Mouse (Mus musculus): ENCODE measurements at regions not wholly inside any gene's neighbourhood (a gene's known extent, or its start where the extent isn't known, plus 50 kb on each side); places are given as distances from the start of the nearest gene placed in this dataset.

DNA sequence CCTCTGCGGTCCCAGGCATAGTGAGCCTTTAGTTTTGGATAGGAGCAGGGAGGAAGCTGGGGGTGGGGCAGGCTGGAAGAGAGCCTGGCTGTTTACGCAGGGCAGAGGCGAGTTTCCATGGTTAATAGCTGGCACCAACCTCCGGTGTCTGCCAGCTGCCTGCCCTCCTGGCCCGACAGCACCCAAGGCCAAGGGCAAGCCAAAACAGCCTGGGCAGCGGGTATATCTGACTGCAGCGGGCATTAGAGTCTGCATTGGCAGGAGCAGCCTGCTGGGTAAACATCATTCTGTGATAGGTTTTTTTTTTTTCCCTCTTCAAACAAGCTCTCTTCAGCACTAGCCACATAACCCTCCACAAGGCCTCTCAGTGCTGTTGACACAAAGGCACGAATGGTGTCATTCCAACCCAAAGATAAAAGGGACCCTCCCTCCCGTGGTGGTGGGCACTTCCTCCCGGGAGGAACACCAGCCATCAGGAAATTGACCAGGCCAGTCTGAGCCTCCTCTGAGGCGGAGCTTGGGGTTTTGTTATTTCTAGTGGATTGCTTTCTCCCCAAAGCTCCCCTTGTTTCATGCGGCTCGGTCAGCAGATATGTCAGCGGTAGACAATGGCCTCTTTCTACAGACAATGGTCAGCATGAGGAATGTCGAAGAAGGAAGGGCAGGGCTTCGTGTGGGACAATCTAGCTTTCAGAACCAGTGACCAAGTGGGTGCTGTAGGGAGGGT lies 131.4 kb downstream of the Mycn start:
- Histone ChIP-seq H3K36me3 (ENCODE audit: insufficient read depth, low read length) (no peaks in the 10 kb centered on the region), H3K4me1 (ENCODE audit: insufficient read depth, low read length) (peaks cover 10% of the 10 kb centered on the region), H3K4me3 (ENCODE audit: low read depth, low read length) (no peak overlapping the region), H3K9me3 (ENCODE audit: low read length) (no peaks in the 10 kb centered on the region), H3K9ac (replicated peaks; ENCODE audit: low read length, poor library complexity, severe bottlenecking) (no peak overlapping the region), H3K27me3 (ENCODE audit: insufficient read depth, low read length) (no peaks in the 10 kb centered on the region), H3K4me2 (ENCODE audit: low read depth, low read length, poor library complexity, severe bottlenecking) (peak overlapping the region; percentile 23; the same call in 1 of the 2 replicates), H3K27ac (ENCODE audit: low read depth, low read length) (peak overlapping the region; percentile 59; the same call in 1 of the 2 replicates)
- ATAC-seq (ENCODE audit: low FRiP score): peak; percentile 79
- peak; percentile 78 for DNase-seq (ENCODE audit: low spot score)
- 9% methylated on average over 16 of the region's 16 CpGs for WGBS
- no peak for TF ChIP-seq CTCF (IDR thresholded peaks at IDR 0.05)

- Histone ChIP-seq H3K4me3 (ENCODE audit: low read depth, low read length) (no peak overlapping the region), H3K4me1 (ENCODE audit: insufficient read depth, low read length) (peaks cover 10% of the 10 kb centered on the region), H3K9ac (replicated peaks; ENCODE audit: low read length, poor library complexity, severe bottlenecking) (no peak overlapping the region), H3K9me3 (ENCODE audit: low read length) (no peaks in the 10 kb centered on the region), H3K36me3 (ENCODE audit: insufficient read depth, low read length) (no peaks in the 10 kb centered on the region), H3K27ac (ENCODE audit: low read depth, low read length) (no peak overlapping the region), H3K27me3 (ENCODE audit: insufficient read depth, low read length) (no peaks in the 10 kb centered on the region), H3K4me2 (ENCODE audit: low read depth, low read length, poor library complexity, severe bottlenecking) (no peak overlapping the region)
- DNase-seq (ENCODE audit: low spot score) (no peak), ATAC-seq (ENCODE audit: low FRiP score) (no peak)
- TF ChIP-seq CTCF (IDR thresholded peaks at IDR 0.05): no peak
- WGBS: 92% methylated on average over 5 of the region's 5 CpGs
Measured at GRCm38 (mm10) chr12:12808120-12808519, 133.6 kb downstream of the Mycn start.

DNA sequence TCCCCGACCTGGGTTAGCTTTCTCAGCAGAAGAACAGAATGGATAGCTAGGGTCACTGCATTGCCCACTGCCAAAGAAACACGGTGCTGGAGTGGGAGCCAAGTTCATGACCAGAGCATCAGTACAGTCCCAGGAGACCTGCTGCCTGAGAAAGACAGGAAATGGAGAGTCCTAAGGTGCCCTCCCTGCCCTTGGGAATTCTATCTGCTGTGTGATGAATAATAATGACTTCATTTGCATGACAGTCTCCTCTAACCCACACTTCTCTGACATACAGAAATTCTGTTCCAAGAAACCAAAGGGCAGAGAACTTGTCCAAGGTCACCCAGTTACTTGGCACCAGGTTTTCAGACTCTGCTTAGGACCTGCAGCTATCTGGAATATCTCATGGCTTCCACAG lies 138.1 kb downstream of the Mycn start:
- ATAC-seq (ENCODE audit: low FRiP score): no peak
- Histone ChIP-seq H3K4me2 (ENCODE audit: low read depth, low read length, poor library complexity, severe bottlenecking) (no peak overlapping the region), H3K4me1 (ENCODE audit: insufficient read depth, low read length) (no peaks in the 10 kb centered on the region), H3K9ac (replicated peaks; ENCODE audit: low read length, poor library complexity, severe bottlenecking) (no peak overlapping the region), H3K27ac (ENCODE audit: low read depth, low read length) (no peak overlapping the region), H3K4me3 (ENCODE audit: low read depth, low read length) (no peak overlapping the region), H3K36me3 (ENCODE audit: insufficient read depth, low read length) (no peaks in the 10 kb centered on the region), H3K27me3 (ENCODE audit: insufficient read depth, low read length) (no peaks in the 10 kb centered on the region), H3K9me3 (ENCODE audit: low read length) (no peaks in the 10 kb centered on the region)
- no peak for DNase-seq (ENCODE audit: low spot score)
- WGBS: 48% methylated on average over 2 of the region's 2 CpGs
- no peak for TF ChIP-seq CTCF (IDR thresholded peaks at IDR 0.05)

DNA sequence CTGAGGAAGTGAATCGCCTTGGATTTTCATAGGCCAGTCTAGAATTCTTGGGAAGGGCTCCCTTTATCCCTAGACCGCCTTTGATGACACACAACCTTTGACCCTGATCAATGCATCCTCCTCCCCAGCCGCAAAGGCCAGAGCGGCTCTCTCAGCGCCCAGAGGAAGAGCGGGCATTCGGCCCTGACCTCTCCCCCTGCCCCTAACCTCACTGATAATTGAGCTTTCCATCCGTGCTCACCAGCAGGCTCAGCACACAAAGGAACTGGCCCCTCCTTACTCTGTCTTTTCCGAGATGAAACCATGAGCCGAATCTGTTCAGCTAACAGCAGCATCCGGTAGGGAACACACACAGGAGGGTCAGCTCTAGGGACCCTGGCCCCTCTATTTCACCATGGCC lies 139.3 kb downstream of the Mycn start:
- no peak overlapping the region for H3K4me2 ChIP-seq (ENCODE audit: low read depth, low read length, poor library complexity, severe bottlenecking)
- H3K9ac ChIP-seq (replicated peaks; ENCODE audit: low read length, poor library complexity, severe bottlenecking): no peak overlapping the region
- H3K4me1 ChIP-seq (ENCODE audit: insufficient read depth, low read length): no peaks in the 10 kb centered on the region
- WGBS: 19% methylated on average over 11 of the region's 11 CpGs
- no peak overlapping the region for H3K27ac ChIP-seq (ENCODE audit: low read depth, low read length)
- no peaks in the 10 kb centered on the region for H3K9me3 ChIP-seq (ENCODE audit: low read length)
- peak; percentile 44; the same call in 1 of the 2 replicates for ATAC-seq (ENCODE audit: low FRiP score)
- no peaks in the 10 kb centered on the region for H3K27me3 ChIP-seq (ENCODE audit: insufficient read depth, low read length)
- no peaks in the 10 kb centered on the region for H3K36me3 ChIP-seq (ENCODE audit: insufficient read depth, low read length)
- TF ChIP-seq CTCF (IDR thresholded peaks at IDR 0.05): no peak
- no peak overlapping the region for H3K4me3 ChIP-seq (ENCODE audit: low read depth, low read length)
- DNase-seq (ENCODE audit: low spot score): no peak

GRCm38 (mm10) chr12:12801700-12802099 lies 140.0 kb downstream of the Mycn start:
- DNase-seq (ENCODE audit: low spot score) (no peak), ATAC-seq (ENCODE audit: low FRiP score) (no peak)
- Histone ChIP-seq H3K4me1 (ENCODE audit: insufficient read depth, low read length) (no peaks in the 10 kb centered on the region), H3K4me3 (ENCODE audit: low read depth, low read length) (no peak overlapping the region), H3K9me3 (ENCODE audit: low read length) (no peaks in the 10 kb centered on the region), H3K4me2 (ENCODE audit: low read depth, low read length, poor library complexity, severe bottlenecking) (no peak overlapping the region), H3K27ac (ENCODE audit: low read depth, low read length) (no peak overlapping the region), H3K27me3 (ENCODE audit: insufficient read depth, low read length) (no peaks in the 10 kb centered on the region), H3K9ac (replicated peaks; ENCODE audit: low read length, poor library complexity, severe bottlenecking) (no peak overlapping the region), H3K36me3 (ENCODE audit: insufficient read depth, low read length) (no peaks in the 10 kb centered on the region)
- no peak for TF ChIP-seq CTCF (IDR thresholded peaks at IDR 0.05)
- WGBS: 56% methylated on average over 11 of the region's 11 CpGs

DNA sequence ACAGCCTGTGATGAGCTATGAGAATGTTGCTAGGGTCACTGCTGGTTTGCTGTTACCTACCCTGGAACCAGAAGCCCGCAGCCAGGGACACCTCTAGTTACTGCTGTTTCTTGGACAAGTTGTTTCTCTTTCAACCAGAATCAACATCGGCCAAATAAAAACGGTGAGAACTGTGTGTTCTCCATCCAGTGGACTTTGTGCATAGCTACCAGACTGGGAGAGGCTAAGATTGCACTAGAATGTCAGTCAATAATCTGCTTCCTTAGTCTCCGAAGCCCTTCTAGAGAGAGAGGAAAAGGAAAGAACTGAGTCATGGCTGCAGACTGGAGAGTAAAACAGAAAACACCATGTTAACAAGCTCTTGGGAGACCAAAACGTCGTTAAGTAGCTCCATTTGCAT lies 141.6 kb downstream of the Mycn start:
- Histone ChIP-seq H3K27ac (ENCODE audit: low read depth, low read length) (no peak overlapping the region), H3K9ac (replicated peaks; ENCODE audit: low read length, poor library complexity, severe bottlenecking) (no peak overlapping the region), H3K4me3 (ENCODE audit: low read depth, low read length) (no peak overlapping the region), H3K4me2 (ENCODE audit: low read depth, low read length, poor library complexity, severe bottlenecking) (no peak overlapping the region), H3K27me3 (ENCODE audit: insufficient read depth, low read length) (no peaks in the 10 kb centered on the region), H3K4me1 (ENCODE audit: insufficient read depth, low read length) (no peaks in the 10 kb centered on the region), H3K9me3 (ENCODE audit: low read length) (no peaks in the 10 kb centered on the region), H3K36me3 (ENCODE audit: insufficient read depth, low read length) (no peaks in the 10 kb centered on the region)
- ATAC-seq (ENCODE audit: low FRiP score): no peak
- TF ChIP-seq CTCF (IDR thresholded peaks at IDR 0.05): no peak
- 96% methylated on average over 6 of the region's 6 CpGs for WGBS
- no peak for DNase-seq (ENCODE audit: low spot score)
